Mouse (Mus musculus): ENCODE measurements around the gene Gpa33. TPM values are rescaled to one million over a fixed set of nuclear protein-coding genes. Genes with fewer than 3 reads are reported as not detected.

The Gpa33 gene
- polyA plus RNA-seq (2014; fragmentation: Illumina TruSeq; extraction: RNeasy Lipid Tissue Mini Kit (QIAGEN cat#74804); ENCODE audit: low read depth, low replicate concordance) = not detected

DNA sequence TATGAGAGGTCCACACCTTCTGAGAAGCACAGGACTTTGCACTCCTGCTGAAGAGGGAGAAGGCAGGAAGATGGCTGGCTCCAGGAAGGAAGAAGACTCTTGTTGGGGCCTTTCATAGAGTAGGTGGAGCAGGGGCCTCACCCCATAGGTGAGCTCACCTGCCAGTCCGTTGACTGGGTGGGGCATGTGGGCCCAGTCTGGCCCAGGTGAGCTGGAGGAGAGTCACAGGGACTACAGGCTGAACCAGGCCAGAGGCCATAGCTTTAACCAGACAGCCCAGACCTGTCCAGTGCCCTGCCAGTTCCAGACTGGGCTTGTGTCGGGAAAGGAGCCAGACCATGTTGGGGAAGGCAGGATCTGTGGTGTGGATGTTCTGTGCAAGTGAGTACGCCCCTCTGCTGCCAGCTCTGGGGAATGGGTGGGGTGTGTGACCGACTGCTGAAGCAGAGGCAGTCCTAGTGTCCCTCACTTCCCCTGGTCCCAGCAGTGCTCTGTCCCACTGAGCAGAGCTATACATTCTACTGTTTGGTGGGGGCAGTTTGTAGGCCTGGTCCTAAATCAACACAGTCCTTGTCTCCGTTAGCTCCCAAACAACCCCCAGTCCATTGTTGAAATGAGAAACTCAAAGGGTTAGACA is at the start of gene Gpa33:
Gene Gpa33, plus strand, starts transcription at position 15 of the 637 bp plus-strand sequence.

DNA sequence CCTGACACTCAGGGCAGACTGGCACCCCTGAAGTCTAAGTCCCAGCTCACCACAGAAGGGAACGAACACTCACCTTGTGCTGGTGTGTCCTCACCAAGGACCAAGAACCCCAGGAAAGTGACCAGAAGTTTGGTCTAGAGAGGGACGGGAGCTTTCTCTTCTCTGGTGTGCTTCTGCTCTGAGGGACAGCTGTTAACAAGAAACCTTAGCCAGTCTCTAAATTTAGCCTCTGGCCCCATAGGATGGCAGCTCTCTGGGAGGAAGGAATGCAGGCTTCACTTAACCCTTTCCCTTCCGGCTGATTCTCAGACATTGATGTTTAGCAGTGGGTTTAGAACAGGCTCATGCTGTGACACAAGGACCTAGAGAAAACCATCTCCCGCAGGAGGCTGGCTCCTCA is 2.3 kb upstream of the Gpa33 start, which contains the start of gene Dusp27:
Gene Dusp27, minus strand, starts transcription at position 204 of the 400 bp plus-strand sequence.

Other genes starting within 250 kb of the Gpa33 start
- gene Pou2f1, start 127.6 kb upstream of the Gpa33 start, polyA plus RNA-seq (2014; fragmentation: Illumina TruSeq; extraction: RNeasy Lipid Tissue Mini Kit (QIAGEN cat#74804); ENCODE audit: low read depth, low replicate concordance) = 12.0 TPM
- gene Dusp27, start 2.3 kb upstream of the Gpa33 start, polyA plus RNA-seq (2014; fragmentation: Illumina TruSeq; extraction: RNeasy Lipid Tissue Mini Kit (QIAGEN cat#74804); ENCODE audit: low read depth, low replicate concordance) = not detected
- gene Mael, start 108.5 kb downstream of the Gpa33 start, polyA plus RNA-seq (2014; fragmentation: Illumina TruSeq; extraction: RNeasy Lipid Tissue Mini Kit (QIAGEN cat#74804); ENCODE audit: low read depth, low replicate concordance) = not detected
- gene Ildr2, start 123.9 kb downstream of the Gpa33 start, polyA plus RNA-seq (2014; fragmentation: Illumina TruSeq; extraction: RNeasy Lipid Tissue Mini Kit (QIAGEN cat#74804); ENCODE audit: low read depth, low replicate concordance) = 8.0 TPM
- 21.6 TPM for gene Tada1, start 248.9 kb downstream of the Gpa33 start, polyA plus RNA-seq (2014; fragmentation: Illumina TruSeq; extraction: RNeasy Lipid Tissue Mini Kit (QIAGEN cat#74804); ENCODE audit: low read depth, low replicate concordance)